Mouse (Mus musculus) hindbrain, embryonic 16.5 days (tissue): ENCODE results near the gene Gm21750. TPM values are rescaled to one million over a fixed set of nuclear protein-coding genes. Genes with fewer than 3 reads are reported as not detected.
"Not testable (repeated sequence)": the region's sequence is repeated elsewhere in the genome, so short reads cannot be mapped to it uniquely, and the experiment has no call there.

Experiments used
- ATAC-seq: fragments of 200-750 bp; cut with Nextera tagmentation; 2 replicates; pipeline ENCODE4 v1.8.0; 2017; ENCODE audit warnings: moderate TSS enrichment, moderate library complexity
- H3K27ac ChIP-seq: fragments of 300-500 bp; sonication (generic); 2 replicates; pipeline ENCODE4 v1.5.1; 2014; ENCODE audit warnings: low read depth, mild to moderate bottlenecking, control low read depth, low read length, moderate library complexity
- H3K27me3 ChIP-seq: fragments of 300-500 bp; sonication (generic); replicated peaks from 2 replicates; pipeline ENCODE4 v1.6.1; 2014; ENCODE audit warnings: low read length; ENCODE audit not compliant: control insufficient read depth, insufficient read depth
- H3K36me3 ChIP-seq: fragments of 300-500 bp; sonication (generic); 2 replicates; pipeline ENCODE4 v1.6.1; 2014; ENCODE audit warnings: mild to moderate bottlenecking, low read length, moderate library complexity, mixed read lengths; ENCODE audit not compliant: control insufficient read depth, insufficient read depth
- H3K4me1 ChIP-seq: fragments of 300-500 bp; sonication (generic); 2 replicates; pipeline ENCODE4 v1.6.1; 2014; ENCODE audit warnings: low read depth, low read length; ENCODE audit not compliant: control insufficient read depth, insufficient read depth
- H3K4me2 ChIP-seq: fragments of 300-500 bp; sonication (generic); 2 replicates; pipeline ENCODE4 v1.6.1; 2014; ENCODE audit warnings: mild to moderate bottlenecking, low read length, control low read depth, moderate library complexity
- H3K4me3 ChIP-seq: fragments of 300-500 bp; sonication (generic); 2 replicates; pipeline ENCODE4 v1.5.1; 2014; ENCODE audit warnings: mild to moderate bottlenecking, low read length, control low read depth, moderate library complexity
- H3K9ac ChIP-seq: fragments of 300-500 bp; sonication (generic); 2 replicates; pipeline ENCODE4 v1.6.1; 2014; ENCODE audit warnings: low read depth, mild to moderate bottlenecking, control low read depth, low read length, moderate library complexity
- H3K9me3 ChIP-seq: fragments of 300-500 bp; sonication (generic); 2 replicates; pipeline ENCODE4 v1.6.1; 2014; ENCODE audit warnings: mild to moderate bottlenecking, low read length, moderate library complexity; ENCODE audit not compliant: control insufficient read depth
- WGBS: fragments of 180-500 bp; shearing (Covaris S2); extraction: QIAGEN DNeasy Blood & Tissue Kit; methylation state at CpG from one replicate; pipeline ENCODE4 v1.1.7; 2014; 5-methylcytosine and 5-hydroxymethylcytosine counted together
- polyA plus RNA-seq: library from polyadenylated mRNA; unstranded; fragments of >200 nt; fragmentation: Nextera tagmentation; extraction: Ambion mirVana; gene quantifications from 2 replicates; pipeline ENCODE4 v1.2.1, GENCODE M21; 2015

Gene Gm21750
- not detected in 2 replicates for polyA plus RNA-seq

DNA sequence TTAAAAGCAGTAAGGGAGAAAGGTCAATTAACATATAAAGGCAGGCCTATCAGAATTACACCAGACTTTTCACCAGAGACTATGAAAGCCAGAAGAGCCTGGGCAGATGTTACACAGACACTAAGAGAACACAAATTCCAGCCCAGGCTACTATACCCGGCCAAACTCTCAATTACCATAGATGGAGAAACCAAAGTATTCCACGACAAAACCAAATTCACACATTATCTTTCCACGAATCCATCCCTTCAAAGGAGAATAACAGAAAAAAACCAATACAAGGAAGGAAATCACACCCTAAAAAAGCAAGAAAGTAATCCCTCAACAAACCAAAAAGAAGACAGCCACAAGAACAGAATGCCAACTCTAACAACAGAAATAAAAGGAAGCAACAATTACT lies at the start of gene Gm21750:
TSS of gene Gm21750 (plus strand) at position 301 of the 400 bp plus-strand sequence.
- not testable (repeated sequence) for H3K36me3 ChIP-seq, H3K27me3 ChIP-seq, H3K9me3 ChIP-seq, H3K4me3 ChIP-seq, ATAC-seq, H3K27ac ChIP-seq, H3K4me1 ChIP-seq, H3K9ac ChIP-seq, H3K4me2 ChIP-seq
- WGBS, result 90% methylated on average over 3 of the region's 3 CpGs

DNA sequence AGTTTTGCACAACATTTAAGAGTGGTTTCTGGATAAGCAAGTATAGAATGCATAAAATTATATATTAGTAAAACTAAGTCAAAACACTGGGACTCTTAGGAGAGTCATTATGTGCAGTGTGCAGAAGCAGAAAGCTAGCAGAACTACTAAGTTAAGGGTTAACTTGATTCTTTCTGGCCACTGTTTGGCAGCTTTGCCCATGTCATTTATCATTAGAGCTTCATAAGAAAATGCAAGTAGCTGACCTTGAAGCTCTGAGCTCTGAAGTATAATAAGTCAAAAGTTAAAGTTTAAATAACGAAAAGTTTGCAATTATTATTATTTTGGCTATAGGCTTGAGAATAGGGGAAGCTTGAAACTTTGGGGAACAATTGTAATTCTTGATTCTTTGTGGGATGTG lies 46.1 kb upstream of the Gm21750 start:
- H3K9ac ChIP-seq, H3K27ac ChIP-seq, ATAC-seq, H3K4me3 ChIP-seq, H3K4me2 ChIP-seq, H3K4me1 ChIP-seq, H3K36me3 ChIP-seq, H3K9me3 ChIP-seq, H3K27me3 ChIP-seq: not testable (repeated sequence)
- WGBS, result 65% methylated on average over 1 of the region's 1 CpGs

DNA sequence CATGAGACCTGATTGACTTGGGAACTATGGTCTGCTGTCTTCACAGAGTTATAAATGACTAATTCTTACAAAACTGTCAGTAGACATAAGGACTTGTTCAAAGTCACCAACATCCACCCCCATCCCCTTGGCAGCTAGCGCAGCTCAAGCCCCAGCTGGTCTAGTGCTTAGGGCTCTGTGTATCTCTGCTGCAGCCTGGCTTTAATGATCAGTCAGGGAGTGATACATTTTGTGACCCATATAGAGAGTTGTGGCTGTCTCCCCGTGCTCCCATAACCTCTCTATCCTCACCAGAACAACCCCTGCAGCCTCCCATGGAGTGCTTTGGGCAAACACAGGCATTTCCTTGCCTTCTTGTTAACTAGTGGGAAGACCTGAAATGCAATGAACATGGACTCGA lies 40.1 kb upstream of the Gm21750 start:
- Histone ChIP-seq H3K27me3 (no peaks in the 10 kb centered on the region), H3K9me3 (peaks cover 7% of the 10 kb centered on the region), H3K4me3 (no peak overlapping the region), H3K27ac (no peak overlapping the region), H3K4me1 (no peaks in the 10 kb centered on the region), H3K9ac (no peak overlapping the region), H3K4me2 (no peak overlapping the region), H3K36me3 (no peaks in the 10 kb centered on the region)
- ATAC-seq, result no peak
- WGBS, result 78% methylated on average over 3 of the region's 3 CpGs

DNA sequence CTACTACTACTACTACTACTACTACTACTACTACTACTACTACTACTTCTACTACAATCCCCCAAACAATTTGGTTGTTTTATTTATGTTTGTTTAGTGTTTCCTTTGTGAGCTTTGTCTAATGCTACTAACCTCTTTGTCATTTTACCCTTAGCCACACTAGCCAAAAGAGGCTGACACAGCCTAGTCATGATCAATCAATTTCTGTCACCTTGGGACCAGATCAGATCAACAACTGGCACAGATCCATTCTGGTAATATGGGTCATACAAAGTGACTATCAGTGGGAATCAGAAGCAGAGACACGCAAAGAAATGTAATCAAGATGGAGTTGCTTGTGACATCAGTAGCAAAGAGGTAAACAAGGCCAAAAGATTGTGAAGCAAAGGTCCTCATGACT lies 38.0 kb upstream of the Gm21750 start:
- 84% methylated on average over 1 of the region's 1 CpGs for WGBS

DNA sequence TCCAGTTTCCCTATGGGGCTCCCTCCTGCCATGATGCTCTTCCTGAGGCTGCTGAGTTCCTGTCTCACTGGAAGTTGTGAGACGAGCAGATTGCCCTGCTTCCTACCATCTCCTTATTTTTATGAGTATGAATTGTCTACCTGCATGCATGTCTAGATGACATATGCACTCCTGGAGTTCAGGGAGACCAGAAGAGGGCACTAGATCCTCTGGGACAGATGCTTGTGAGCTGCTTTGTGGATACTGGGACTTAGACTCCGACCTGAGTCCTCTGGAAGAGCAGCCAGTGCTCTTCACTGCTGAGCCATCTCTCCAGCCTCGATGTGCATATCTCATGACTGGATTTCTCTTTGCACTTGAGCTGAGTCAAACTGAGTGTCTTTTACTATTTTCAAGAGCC lies 35.6 kb upstream of the Gm21750 start:
- no peak for ATAC-seq
- Histone ChIP-seq H3K4me3 (no peak overlapping the region), H3K36me3 (no peaks in the 10 kb centered on the region), H3K9me3 (no peaks in the 10 kb centered on the region), H3K27me3 (no peaks in the 10 kb centered on the region), H3K4me1 (no peaks in the 10 kb centered on the region), H3K4me2 (no peak overlapping the region), H3K27ac (no peak overlapping the region), H3K9ac (no peak overlapping the region)
- 79% methylated on average over 3 of the region's 3 CpGs for WGBS

More for the DNA sequence above, 38.0 kb upstream of the Gm21750 start:
- H3K4me3 ChIP-seq, result no peak overlapping the region
- no peaks in the 10 kb centered on the region for H3K27me3 ChIP-seq
- H3K4me2 ChIP-seq, result no peak overlapping the region
- no peaks in the 10 kb centered on the region for H3K4me1 ChIP-seq
- peaks cover 7% of the 10 kb centered on the region for H3K9me3 ChIP-seq
- H3K36me3 ChIP-seq, result no peaks in the 10 kb centered on the region
- ATAC-seq, result no peak
- H3K27ac ChIP-seq, result no peak overlapping the region
- H3K9ac ChIP-seq, result no peak overlapping the region

DNA sequence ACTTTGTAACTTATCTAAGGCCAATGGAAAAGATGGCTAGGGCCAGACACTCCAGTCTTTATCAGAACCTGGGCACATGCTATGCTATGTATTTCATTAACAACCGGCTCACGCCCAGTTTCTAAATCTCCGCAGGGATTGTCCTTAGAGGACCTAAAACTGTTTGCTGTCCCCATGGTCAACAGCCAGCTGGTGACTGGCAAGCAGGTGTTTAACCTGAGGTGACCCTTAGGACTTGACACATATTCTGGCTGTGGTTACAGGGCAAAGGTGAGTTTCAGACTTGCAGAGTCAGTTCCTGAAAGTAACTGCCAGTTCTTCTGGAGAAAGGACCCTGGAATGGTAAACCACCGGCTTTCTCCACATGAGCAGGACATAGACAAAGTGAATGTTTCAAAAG lies 29.5 kb upstream of the Gm21750 start:
- H3K4me3 ChIP-seq, result no peak overlapping the region
- H3K4me2 ChIP-seq, result no peak overlapping the region
- H3K36me3 ChIP-seq, result no peaks in the 10 kb centered on the region
- 93% methylated on average over 4 of the region's 4 CpGs for WGBS
- no peak overlapping the region for H3K9ac ChIP-seq
- no peaks in the 10 kb centered on the region for H3K9me3 ChIP-seq
- ATAC-seq, result no peak
- H3K27me3 ChIP-seq, result no peaks in the 10 kb centered on the region
- H3K27ac ChIP-seq, result no peak overlapping the region
- H3K4me1 ChIP-seq, result no peaks in the 10 kb centered on the region

DNA sequence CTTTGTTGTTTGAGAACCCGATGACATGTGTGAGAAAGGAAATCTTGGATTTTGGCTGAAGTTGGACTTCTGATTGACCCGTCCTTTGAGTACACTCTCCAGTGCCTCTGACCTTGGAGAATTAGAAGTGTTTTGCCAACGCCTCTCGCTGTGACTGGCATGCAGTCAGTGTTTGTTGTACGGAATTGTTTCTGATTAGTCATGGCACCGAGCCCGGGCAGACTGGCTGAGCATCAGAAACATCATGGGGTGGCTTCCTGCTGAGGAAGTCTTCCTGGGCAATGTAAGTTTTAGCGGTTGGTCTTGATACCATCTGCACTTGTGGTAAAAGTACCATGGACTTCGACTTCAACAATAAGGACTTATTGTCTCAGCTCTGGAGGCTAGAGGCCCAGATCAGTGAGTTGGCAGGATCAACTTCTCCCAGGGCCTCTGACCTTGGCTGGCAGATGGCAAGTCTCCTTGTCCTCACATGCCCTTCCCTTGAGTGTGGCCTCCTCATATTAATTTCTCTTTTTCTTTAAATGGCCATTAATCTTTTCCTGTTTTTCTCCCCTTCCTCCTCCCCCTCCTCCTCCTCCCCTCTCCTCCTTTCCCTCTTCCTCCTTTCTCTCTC lies 28.3 kb upstream of the Gm21750 start:
- no peak overlapping the region for H3K4me3 ChIP-seq
- H3K4me2 ChIP-seq, result no peak overlapping the region
- 34% methylated on average over 9 of the region's 9 CpGs for WGBS
- no peaks in the 10 kb centered on the region for H3K36me3 ChIP-seq
- no peaks in the 10 kb centered on the region for H3K27me3 ChIP-seq
- no peak overlapping the region for H3K27ac ChIP-seq
- ATAC-seq, result peak; percentile 98
- no peak overlapping the region for H3K9ac ChIP-seq
- no peaks in the 10 kb centered on the region for H3K4me1 ChIP-seq
- H3K9me3 ChIP-seq, result no peaks in the 10 kb centered on the region

DNA sequence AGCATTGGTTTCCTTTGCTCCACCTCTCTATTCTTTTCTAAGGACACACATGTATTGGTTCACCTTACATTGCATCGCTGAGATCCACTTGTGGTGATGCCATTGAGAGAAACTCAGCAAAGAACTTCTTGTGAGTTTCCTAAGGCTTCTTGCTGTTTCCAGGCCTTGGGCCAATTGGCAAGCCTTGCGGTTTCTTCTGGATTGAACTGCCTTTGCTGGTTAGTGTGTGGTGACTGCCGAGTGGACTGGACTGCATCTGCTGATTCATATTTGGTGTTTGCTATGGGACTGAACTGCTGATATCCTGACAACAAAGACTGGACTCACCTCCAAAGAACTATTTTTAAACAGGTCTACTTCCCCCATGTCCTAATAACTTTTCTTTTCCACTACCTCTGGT lies 26.7 kb upstream of the Gm21750 start:
- no peaks in the 10 kb centered on the region for H3K27me3 ChIP-seq
- H3K27ac ChIP-seq, result no peak overlapping the region
- no peaks in the 10 kb centered on the region for H3K9me3 ChIP-seq
- no peaks in the 10 kb centered on the region for H3K4me1 ChIP-seq
- no peaks in the 10 kb centered on the region for H3K36me3 ChIP-seq
- H3K4me3 ChIP-seq, result no peak overlapping the region
- H3K4me2 ChIP-seq, result no peak overlapping the region
- no peak for ATAC-seq
- no peak overlapping the region for H3K9ac ChIP-seq
- 85% methylated on average over 3 of the region's 3 CpGs for WGBS

DNA sequence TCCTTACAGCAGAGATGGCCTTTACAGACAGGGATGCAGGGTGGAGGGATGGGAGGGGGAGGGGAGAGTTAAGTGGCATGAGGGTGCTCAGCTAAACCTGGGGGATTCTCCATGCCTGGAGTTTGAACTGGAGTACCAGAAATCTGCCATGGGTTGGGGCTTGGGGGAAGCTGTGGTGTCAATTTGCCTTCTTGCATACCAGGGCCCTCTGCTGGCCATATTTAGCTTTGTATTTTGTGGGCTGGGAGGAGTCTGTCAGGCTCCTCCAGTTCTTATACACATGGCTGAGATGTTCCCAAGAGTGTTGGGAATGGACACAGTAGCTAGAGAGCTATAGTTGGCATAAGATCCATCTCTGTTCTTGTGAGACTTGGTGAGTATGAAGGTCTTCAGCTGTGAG lies 23.6 kb upstream of the Gm21750 start:
- no peak overlapping the region for H3K4me2 ChIP-seq
- no peak overlapping the region for H3K27ac ChIP-seq
- no peak for ATAC-seq
- H3K27me3 ChIP-seq, result no peaks in the 10 kb centered on the region
- no peak overlapping the region for H3K4me3 ChIP-seq
- no peaks in the 10 kb centered on the region for H3K36me3 ChIP-seq
- H3K4me1 ChIP-seq, result no peaks in the 10 kb centered on the region
- H3K9ac ChIP-seq, result no peak overlapping the region
- H3K9me3 ChIP-seq, result no peaks in the 10 kb centered on the region

DNA sequence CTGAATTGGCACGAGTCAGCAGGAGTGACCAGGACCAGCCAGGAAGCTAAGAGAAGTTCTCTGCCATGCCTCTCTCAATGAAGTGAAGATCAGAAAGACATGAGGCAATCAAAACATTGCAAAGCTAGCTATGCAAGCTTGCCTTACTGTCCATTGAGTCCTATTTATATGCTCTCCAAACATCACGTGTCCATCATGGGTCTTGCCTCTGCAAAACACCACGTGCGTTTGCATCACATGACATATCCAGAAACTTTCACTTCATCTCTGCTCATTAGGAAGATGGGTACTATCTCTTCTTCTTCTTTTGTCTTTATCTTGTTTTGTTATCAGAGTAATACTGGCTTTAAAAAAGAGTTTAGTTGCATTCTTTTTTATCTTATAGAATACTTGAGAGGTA lies 10.8 kb upstream of the Gm21750 start:
- WGBS, result 90% methylated on average over 4 of the region's 4 CpGs

More for the DNA sequence above, 10.8 kb upstream of the Gm21750 start:
- Histone ChIP-seq H3K4me2 (no peak overlapping the region), H3K27me3 (no peaks in the 10 kb centered on the region), H3K4me3 (no peak overlapping the region), H3K36me3 (no peaks in the 10 kb centered on the region), H3K27ac (no peak overlapping the region), H3K4me1 (no peaks in the 10 kb centered on the region), H3K9me3 (no peaks in the 10 kb centered on the region), H3K9ac (no peak overlapping the region)
- ATAC-seq, result no peak
